Mouse (Mus musculus) intestine, embryonic 15.5 days (tissue): ENCODE measurements around the gene Lrrc15. TPM values are rescaled to one million over a fixed set of nuclear protein-coding genes. Genes with fewer than 3 reads are reported as not detected.

Experiments used
- ATAC-seq: fragments of 200-750 bp; cut with Nextera tagmentation; 2 replicates; pipeline ENCODE4 v1.8.0; 2017; ENCODE audit warnings: moderate TSS enrichment, moderate library complexity
- H3K27ac ChIP-seq: fragments of 300-500 bp; sonication (generic); 2 replicates; pipeline ENCODE4 v1.5.1; 2015; ENCODE audit warnings: mild to moderate bottlenecking, inconsistent platforms
- H3K27me3 ChIP-seq: fragments of 300-500 bp; sonication (generic); replicated peaks from 2 replicates; pipeline ENCODE4 v1.6.1; 2015; ENCODE audit warnings: inconsistent platforms
- H3K36me3 ChIP-seq: fragments of 300-500 bp; sonication (generic); 2 replicates; pipeline ENCODE4 v1.6.1; 2015; ENCODE audit warnings: inconsistent platforms
- H3K4me1 ChIP-seq: fragments of 300-500 bp; sonication (generic); replicated peaks from 2 replicates; pipeline ENCODE4 v1.6.1; 2015; ENCODE audit warnings: inconsistent platforms
- H3K4me2 ChIP-seq: fragments of 300-500 bp; sonication (generic); replicated peaks from 2 replicates; pipeline ENCODE4 v1.6.1; 2015; ENCODE audit warnings: mild to moderate bottlenecking, inconsistent platforms
- H3K4me3 ChIP-seq: fragments of 300-500 bp; sonication (generic); replicated peaks from 2 replicates; pipeline ENCODE4 v1.5.1; 2015; ENCODE audit warnings: inconsistent platforms
- H3K9ac ChIP-seq: fragments of 300-500 bp; sonication (generic); 2 replicates; pipeline ENCODE4 v1.6.1; 2015; ENCODE audit warnings: inconsistent platforms
- H3K9me3 ChIP-seq: fragments of 300-500 bp; sonication (generic); 2 replicates; pipeline ENCODE4 v1.6.1; 2016; ENCODE audit warnings: inconsistent platforms
- WGBS: fragments of 180-500 bp; shearing (Covaris S2); methylation state at CpG from one replicate; pipeline ENCODE4 v1.1.7; 2015; 5-methylcytosine and 5-hydroxymethylcytosine counted together
- polyA plus RNA-seq: library from polyadenylated mRNA; unstranded; fragments of >200 nt; fragmentation: Nextera tagmentation; extraction: Ambion mirVana; gene quantifications from 2 replicates; pipeline ENCODE4 v1.2.1, GENCODE M21; 2015

Lrrc15 gene
- polyA plus RNA-seq, 1 experiment from 2014 or later: 0.44 TPM

- no peaks in the 10 kb centered on the region for H3K27me3 ChIP-seq
- 0 out of 2 replicates have a peak, but pooled peaks cover 3% of the 10 kb centered on the region for H3K4me1 ChIP-seq
- no peak overlapping the region for H3K9ac ChIP-seq
- no peak overlapping the region for H3K27ac ChIP-seq
- 62% methylated on average over 9 of the region's 9 CpGs for WGBS
- H3K36me3 ChIP-seq: no peaks in the 10 kb centered on the region
- H3K9me3 ChIP-seq: no peaks in the 10 kb centered on the region
- no peak overlapping the region for H3K4me3 ChIP-seq
- no peak for ATAC-seq
- H3K4me2 ChIP-seq: no peak overlapping the region
These were observed 25.3 kb downstream of the Lrrc15 start for GRCm38 (mm10) chr16:30257718-30258117.

- Histone ChIP-seq H3K27me3 (no peaks in the 10 kb centered on the region), H3K27ac (no peak overlapping the region), H3K9ac (no peak overlapping the region), H3K4me1 (peaks cover 8% of the 10 kb centered on the region; the same call in 1 of the 2 replicates), H3K4me2 (no peak overlapping the region), H3K4me3 (no peak overlapping the region), H3K36me3 (no peaks in the 10 kb centered on the region), H3K9me3 (no peaks in the 10 kb centered on the region)
- WGBS: 63% methylated on average over 7 of the region's 7 CpGs
- no peak for ATAC-seq
These were observed 28.0 kb downstream of the Lrrc15 start for GRCm38 (mm10) chr16:30255061-30255460.

GRCm38 (mm10) chr16:30253900-30254299 is 29.2 kb downstream of the Lrrc15 start:
- Histone ChIP-seq H3K27me3 (no peaks in the 10 kb centered on the region), H3K4me3 (no peak overlapping the region), H3K36me3 (no peaks in the 10 kb centered on the region), H3K4me1 (peaks cover 8% of the 10 kb centered on the region; the same call in 1 of the 2 replicates), H3K4me2 (no peak overlapping the region), H3K27ac (no peak overlapping the region), H3K9me3 (no peaks in the 10 kb centered on the region), H3K9ac (no peak overlapping the region)
- no peak for ATAC-seq
- WGBS: 64% methylated on average over 9 of the region's 9 CpGs

GRCm38 (mm10) chr16:30253374-30253773 is 29.7 kb downstream of the Lrrc15 start:
- Histone ChIP-seq H3K27ac (no peak overlapping the region), H3K4me2 (no peak overlapping the region), H3K36me3 (no peaks in the 10 kb centered on the region), H3K4me1 (peaks cover 8% of the 10 kb centered on the region; the same call in 1 of the 2 replicates), H3K27me3 (no peaks in the 10 kb centered on the region), H3K9me3 (no peaks in the 10 kb centered on the region), H3K4me3 (no peak overlapping the region), H3K9ac (no peak overlapping the region)
- 63% methylated on average over 4 of the region's 4 CpGs for WGBS
- no peak for ATAC-seq

- peak; percentile 74 for ATAC-seq
These were observed 31.0 kb downstream of the Lrrc15 start for GRCm38 (mm10) chr16:30252003-30252418.

GRCm38 (mm10) chr16:30244037-30244700 is 38.9 kb downstream of the Lrrc15 start:
- Histone ChIP-seq H3K27me3 (no peaks in the 10 kb centered on the region), H3K27ac (no peak overlapping the region), H3K9ac (no peak overlapping the region), H3K36me3 (no peaks in the 10 kb centered on the region), H3K4me1 (peaks cover 5% of the 10 kb centered on the region; the same call in 1 of the 2 replicates), H3K4me2 (no peak overlapping the region), H3K9me3 (no peaks in the 10 kb centered on the region), H3K4me3 (no peak overlapping the region)
- ATAC-seq: peak; percentile 43
- 36% methylated on average over 12 of the region's 12 CpGs for WGBS

More at GRCm38 (mm10) chr16:30252003-30252418, 31.0 kb downstream of the Lrrc15 start:
- Histone ChIP-seq H3K9me3 (no peaks in the 10 kb centered on the region), H3K36me3 (no peaks in the 10 kb centered on the region), H3K4me3 (peak overlapping the region; percentile 20), H3K4me2 (peak overlapping the region; percentile 67), H3K9ac (no peak overlapping the region), H3K27ac (no peak overlapping the region), H3K27me3 (no peaks in the 10 kb centered on the region), H3K4me1 (peaks cover 8% of the 10 kb centered on the region; the same call in 1 of the 2 replicates)
- 1% methylated on average over 21 of the region's 21 CpGs for WGBS

- H3K36me3 ChIP-seq: no peaks in the 10 kb centered on the region
- WGBS: 16% methylated on average over 2 of the region's 2 CpGs
These were observed 41.4 kb downstream of the Lrrc15 start for GRCm38 (mm10) chr16:30241623-30242022.

GRCm38 (mm10) chr16:30238791-30239190 is 44.3 kb downstream of the Lrrc15 start:
- Histone ChIP-seq H3K4me2 (no peak overlapping the region), H3K4me3 (no peak overlapping the region), H3K27ac (no peak overlapping the region), H3K9ac (no peak overlapping the region), H3K4me1 (peaks cover 20% of the 10 kb centered on the region; the same call in 1 of the 2 replicates), H3K27me3 (no peaks in the 10 kb centered on the region; the same call in 1 of the 2 replicates), H3K9me3 (no peaks in the 10 kb centered on the region), H3K36me3 (no peaks in the 10 kb centered on the region)
- 54% methylated on average over 6 of the region's 6 CpGs for WGBS
- no peak for ATAC-seq

More at GRCm38 (mm10) chr16:30241623-30242022, 41.4 kb downstream of the Lrrc15 start:
- H3K27me3 ChIP-seq: no peaks in the 10 kb centered on the region
- H3K4me1 ChIP-seq: peaks cover 5% of the 10 kb centered on the region
- H3K9ac ChIP-seq: no peak overlapping the region
- no peak overlapping the region for H3K27ac ChIP-seq
- H3K4me3 ChIP-seq: no peak overlapping the region
- no peaks in the 10 kb centered on the region for H3K9me3 ChIP-seq
- no peak for ATAC-seq
- H3K4me2 ChIP-seq: no peak overlapping the region

GRCm38 (mm10) chr16:30236091-30236699 is 46.9 kb downstream of the Lrrc15 start:
- H3K36me3 ChIP-seq: no peaks in the 10 kb centered on the region
- H3K9ac ChIP-seq: peak overlapping the region; percentile 56; the same call in 1 of the 2 replicates
- WGBS: 2% methylated on average over 33 of the region's 33 CpGs
- no peaks in the 10 kb centered on the region; the same call in 1 of the 2 replicates for H3K27me3 ChIP-seq
- ATAC-seq: peak; percentile 86
- H3K4me2 ChIP-seq: peak overlapping the region; percentile 93
- H3K9me3 ChIP-seq: no peaks in the 10 kb centered on the region
- H3K4me1 ChIP-seq: peaks cover 21% of the 10 kb centered on the region
- peak overlapping the region; percentile 45 for H3K4me3 ChIP-seq
- 0 out of 2 replicates have a peak overlapping the region, but pooled peaks have one; percentile 40 for H3K27ac ChIP-seq

GRCm38 (mm10) chr16:30235577-30235976 is 47.5 kb downstream of the Lrrc15 start:
- peak; percentile 8; the same call in 1 of the 2 replicates for ATAC-seq
- Histone ChIP-seq H3K4me2 (peak overlapping the region; percentile 93), H3K4me1 (peaks cover 21% of the 10 kb centered on the region), H3K9ac (no peak overlapping the region), H3K9me3 (no peaks in the 10 kb centered on the region), H3K27ac (peak overlapping the region; percentile 4; the same call in 1 of the 2 replicates), H3K36me3 (no peaks in the 10 kb centered on the region), H3K4me3 (no peak overlapping the region), H3K27me3 (no peaks in the 10 kb centered on the region; the same call in 1 of the 2 replicates)
- 30% methylated on average over 2 of the region's 2 CpGs for WGBS

- no peak overlapping the region for H3K4me3 ChIP-seq
- no peaks in the 10 kb centered on the region; the same call in 1 of the 2 replicates for H3K27me3 ChIP-seq
- no peak overlapping the region for H3K9ac ChIP-seq
- no peak overlapping the region for H3K4me2 ChIP-seq
- no peaks in the 10 kb centered on the region for H3K9me3 ChIP-seq
- 64% methylated on average over 12 of the region's 12 CpGs for WGBS
- H3K27ac ChIP-seq: peak overlapping the region; percentile 4; the same call in 1 of the 2 replicates
- H3K36me3 ChIP-seq: no peaks in the 10 kb centered on the region
- H3K4me1 ChIP-seq: peaks cover 21% of the 10 kb centered on the region
- ATAC-seq: no peak
These were observed 48.2 kb downstream of the Lrrc15 start for GRCm38 (mm10) chr16:30234636-30235546.
